Mouse (Mus musculus): ENCODE results near the gene Snrnp48.

Gene Snrnp48

GRCm38 (mm10) chr13:38269055-38269692 is 64.4 kb downstream of the Snrnp48 start:
- DNase-seq = no peak

GRCm38 (mm10) chr13:38272624-38273023 is 67.9 kb downstream of the Snrnp48 start:
- DNase-seq = no peak

All from thymus, postnatal 36 days (tissue).